Comparison of ENCODE assay signal across 10 mouse cellular contexts in genomic region chr5:124943793-124944383, GRCm38 (mm10). TPM values are rescaled to one million over a fixed set of nuclear protein-coding genes. Genes with fewer than 3 reads are reported as not detected.
DNase-seq lines count a peak whose midpoint lies in the region; ATAC-seq and TF ChIP-seq lines count a peak whose summit lies in the region.
"Had no signal": no experiment of that assay in that cellular context is flagged by ENCODE, and none has a peak within 500 bp of the region (broad histone marks: within the 10 kb centered on the region; RNA-seq: fewer than 3 reads in every experiment).

No protein-coding gene starts in this region.

- no peaks in the 10 kb centered on the region for H3K27me3 ChIP-seq in E14TG2a.4 (ENCODE audit: insufficient read depth, low read length)
- H3K27me3 ChIP-seq in liver, embryonic 14.5 days (ENCODE audit: control insufficient read depth, insufficient read depth, low read length): no peaks in the 10 kb centered on the region
- no peaks in the 10 kb centered on the region for H3K27me3 ChIP-seq in forebrain, embryonic 12.5 days
- H3K27me3 ChIP-seq: embryonic facial prominence, embryonic 13.5 days; limb, embryonic 12.5 days had no signal

- peaks cover 3% of the 10 kb centered on the region; the same call in 1 of the 2 replicates for H3K4me1 ChIP-seq in E14TG2a.4 (replicated peaks; ENCODE audit: low read depth, low read length)
- H3K4me1 ChIP-seq in liver, embryonic 14.5 days (replicated peaks; ENCODE audit: control insufficient read depth in 2 of 2, insufficient read depth in 2 of 2, low read length in 1 of 2): no peaks in the 10 kb centered on the region
- H3K4me1 ChIP-seq in forebrain, embryonic 12.5 days: peaks cover 14% of the 10 kb centered on the region; the same call in 1 of the 2 replicates
- H3K4me1 ChIP-seq: limb, embryonic 12.5 days had no signal

- H3K4me3 ChIP-seq in E14TG2a.4 (replicated peaks; ENCODE audit: low read length): peak overlapping the region; percentile 46; the same call in 1 of the 2 replicates
- no peak overlapping the region for H3K4me3 ChIP-seq in liver, embryonic 14.5 days (ENCODE audit: insufficient read depth in 1 of 2, low read depth in 2 of 2, low read length in 2 of 2)
- no peak overlapping the region for H3K4me3 ChIP-seq in forebrain, embryonic 12.5 days (replicated peaks)
- H3K4me3 ChIP-seq: embryonic facial prominence, embryonic 13.5 days; limb, embryonic 12.5 days had no signal

- H3K4me2 ChIP-seq in liver, embryonic 14.5 days (ENCODE audit: low read depth): no peak overlapping the region
- H3K4me2 ChIP-seq in forebrain, embryonic 12.5 days: no peak overlapping the region
- H3K4me2 ChIP-seq: embryonic facial prominence, embryonic 13.5 days; limb, embryonic 12.5 days had no signal

- TF ChIP-seq EP300 in liver, embryonic 14.5 days (IDR thresholded peaks at IDR 0.05; ENCODE audit: low read depth): no peak

- H3K9me3 ChIP-seq in E14TG2a.4 (ENCODE audit: low read length): peaks cover 27% of the 10 kb centered on the region
- H3K9me3 ChIP-seq in liver, embryonic 14.5 days (ENCODE audit: control insufficient read depth, low read length): no peaks in the 10 kb centered on the region
- peaks cover 6% of the 10 kb centered on the region; the same call in 1 of the 2 replicates for H3K9me3 ChIP-seq in forebrain, embryonic 12.5 days
- H3K9me3 ChIP-seq: embryonic facial prominence, embryonic 13.5 days had no signal

- WGBS in liver, embryonic 14.5 days (ENCODE audit: insufficient replicate concordance): 51% methylated on average over 12 of the region's 12 CpGs
- 72% methylated on average over 12 of the region's 12 CpGs for WGBS in forebrain, embryonic 12.5 days

- peak; percentile 91 for ATAC-seq in granulocyte monocyte progenitor cell, adult 5-6 weeks (replicated peaks; ENCODE audit: poor library complexity, severe bottlenecking)
- ATAC-seq in liver, embryonic 14.5 days (ENCODE audit: insufficient read depth): no peak
- ATAC-seq in forebrain, embryonic 12.5 days (ENCODE audit: low FRiP score): no peak

- TF ChIP-seq CTCF in E14TG2a.4 (conservative IDR thresholded peaks at IDR 0.05; ENCODE audit: low read length): peak; percentile 37; the same call in 1 of the 2 replicates
- TF ChIP-seq CTCF in liver, embryonic 14.5 days (IDR thresholded peaks at IDR 0.05; ENCODE audit: low read depth): peak; percentile 75

- H3K36me3 ChIP-seq in E14TG2a.4 (ENCODE audit: insufficient read depth, low read length): no peaks in the 10 kb centered on the region
- no peaks in the 10 kb centered on the region for H3K36me3 ChIP-seq in liver, embryonic 14.5 days (replicated peaks; ENCODE audit: control insufficient read depth, insufficient read depth, low read depth)
- H3K36me3 ChIP-seq in forebrain, embryonic 12.5 days (replicated peaks): no peaks in the 10 kb centered on the region
- H3K36me3 ChIP-seq: embryonic facial prominence, embryonic 13.5 days; limb, embryonic 12.5 days had no signal

- no peak overlapping the region for H3K27ac ChIP-seq in liver, embryonic 14.5 days
- H3K27ac ChIP-seq in forebrain, embryonic 12.5 days: no peak overlapping the region
- H3K27ac ChIP-seq: embryonic facial prominence, embryonic 13.5 days; limb, embryonic 12.5 days had no signal

- H3K9ac ChIP-seq in liver, embryonic 14.5 days (replicated peaks): no peak overlapping the region
- no peak overlapping the region for H3K9ac ChIP-seq in forebrain, embryonic 12.5 days
- H3K9ac ChIP-seq: embryonic facial prominence, embryonic 13.5 days; limb, embryonic 12.5 days had no signal

- DNase-seq in layer of hippocampus, adult 11-12 months (ENCODE audit: low spot score): peak; percentile 71
- no peak for DNase-seq in layer of hippocampus, adult 9-11 months
- peak; percentile 66 to 79 for DNase-seq in adrenal gland, postnatal 36 days
- no peak for DNase-seq in liver, embryonic 14.5 days (ENCODE audit: low read depth in 3 of 3, low spot score in 3 of 3)
- peak; percentile 38 for DNase-seq in right cerebral cortex, postnatal 25 days

RNA-seq across cellular contexts. Expression of gene Rflna, which starts 59.1 kb away (rescaled TPM):
- total RNA-seq in adrenal gland, postnatal 36 days (2021): 1 to 10 TPM; 3.2 to 7.7 TPM
- total RNA-seq in granulocyte monocyte progenitor cell, adult 5-6 weeks (2014; fragmentation: Nextera tagmentation): not detected in 2 replicates
- total RNA-seq in granulocyte monocyte progenitor cell, adult 5-6 weeks (2017): not detected in 2 replicates
- 0.38 TPM in 2 replicates for polyA plus RNA-seq in liver, embryonic 14.5 days (2012; rRNA removed)
- polyA plus RNA-seq in liver, embryonic 14.5 days (2014; fragmentation: Nextera tagmentation; extraction: Ambion mirVana): 0.15 and 0.32 TPM in 2 replicates
- polyA plus RNA-seq in forebrain, embryonic 12.5 days (2016; fragmentation: Nextera tagmentation; extraction: Ambion mirVana): 5.8 and 6.7 TPM in 2 replicates

Comparison
In these comparisons a context has a peak if more than half of its experiments do, and no peak if none do; other contexts are left out.
1. DNase-seq: peak in layer of hippocampus, adult 11-12 months (single experiment), adrenal gland, postnatal 36 days (2 of 2) and right cerebral cortex, postnatal 25 days (single experiment); none in layer of hippocampus, adult 9-11 months (single experiment) and liver, embryonic 14.5 days (0 of 3).
2. RNA of gene Rflna, which starts 59.1 kb away (total RNA-seq): 3.2 to 7.7 TPM in adrenal gland, postnatal 36 days; not detected in granulocyte monocyte progenitor cell, adult 5-6 weeks; every median in the first group is over 4 times any median in the second.